Mouse (Mus musculus): ENCODE results near the gene Ccdc96. TPM values are rescaled to one million over a fixed set of nuclear protein-coding genes. Genes with fewer than 3 reads are reported as not detected.
A peak's percentile ranks its signal among the peaks of the same experiment; 100 is the strongest.

Ccdc96 gene
- polyA plus RNA-seq, 1 experiment from 2014 or later = 0.41 TPM

DNA sequence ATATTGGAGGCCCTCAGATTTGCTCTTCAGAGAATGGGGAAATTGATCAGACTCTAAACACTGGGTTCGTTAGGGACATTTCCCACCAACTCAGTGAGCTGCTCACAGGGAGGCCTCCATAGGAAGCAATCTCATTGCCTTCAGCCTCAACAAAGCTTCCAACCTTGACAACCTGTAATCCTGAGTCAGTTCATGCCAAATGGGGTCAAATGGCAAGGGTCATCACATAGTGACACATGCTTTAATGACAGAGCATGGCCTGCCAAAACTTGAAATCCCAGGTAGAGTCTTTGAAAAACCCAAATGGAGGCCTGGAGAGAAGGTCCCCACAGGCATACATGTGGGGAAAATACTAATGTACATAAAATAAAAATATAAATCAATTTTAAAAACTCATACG is 42.5 kb downstream of the Ccdc96 start:
- Histone ChIP-seq H3K27ac (no peak overlapping the region), H3K36me3 (peaks cover 28% of the 10 kb centered on the region), H3K9me3 (no peaks in the 10 kb centered on the region), H3K4me1 (replicated peaks) (peaks cover 15% of the 10 kb centered on the region), H3K27me3 (no peaks in the 10 kb centered on the region), H3K9ac (replicated peaks) (no peak overlapping the region), H3K4me2 (no peak overlapping the region), H3K4me3 (replicated peaks) (no peak overlapping the region)
- WGBS = 91% methylated on average over 2 of the region's 2 CpGs
- no peak for ATAC-seq (ENCODE audit: insufficient number of reproducible peaks, insufficient read depth, low FRiP score, low TSS enrichment, low read depth)

DNA sequence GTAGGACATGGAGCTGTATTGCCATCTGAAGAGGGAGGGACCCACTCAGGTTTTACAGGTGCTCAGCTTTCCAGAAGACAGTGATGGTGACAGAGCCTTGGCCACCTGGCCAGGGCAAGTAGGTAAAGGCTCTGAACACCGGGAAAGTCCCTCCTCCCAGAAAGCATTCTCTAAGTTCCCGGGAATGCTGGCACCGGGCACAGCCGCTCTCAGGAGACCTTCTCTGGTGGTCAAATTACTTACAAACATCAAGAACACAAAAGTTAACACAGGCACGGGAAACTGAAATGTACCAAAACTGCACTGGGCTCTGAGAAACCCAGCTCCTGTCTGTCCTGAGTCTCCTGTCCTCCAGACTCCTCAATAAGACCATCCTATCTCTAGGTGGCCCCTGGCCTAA is 45.3 kb downstream of the Ccdc96 start:
- Histone ChIP-seq H3K9me3 (no peaks in the 10 kb centered on the region), H3K27ac (peak overlapping the region; percentile 80), H3K4me1 (replicated peaks) (peaks cover 15% of the 10 kb centered on the region), H3K4me2 (peak overlapping the region; percentile 86), H3K9ac (replicated peaks) (peak overlapping the region; percentile 83), H3K27me3 (no peaks in the 10 kb centered on the region), H3K4me3 (replicated peaks) (peak overlapping the region; percentile 79), H3K36me3 (peaks cover 4% of the 10 kb centered on the region; the same call in 1 of the 2 replicates)
- WGBS = 1% methylated on average over 5 of the region's 5 CpGs
- ATAC-seq (ENCODE audit: insufficient number of reproducible peaks, insufficient read depth, low FRiP score, low TSS enrichment, low read depth) = no peak

GRCm38 (mm10) chr5:36530129-36530751 is 45.9 kb downstream of the Ccdc96 start:
- ATAC-seq (ENCODE audit: insufficient number of reproducible peaks, insufficient read depth, low FRiP score, low TSS enrichment, low read depth) = peak; percentile 98
- WGBS = under 1% methylated on average over 28 of the region's 28 CpGs

DNA sequence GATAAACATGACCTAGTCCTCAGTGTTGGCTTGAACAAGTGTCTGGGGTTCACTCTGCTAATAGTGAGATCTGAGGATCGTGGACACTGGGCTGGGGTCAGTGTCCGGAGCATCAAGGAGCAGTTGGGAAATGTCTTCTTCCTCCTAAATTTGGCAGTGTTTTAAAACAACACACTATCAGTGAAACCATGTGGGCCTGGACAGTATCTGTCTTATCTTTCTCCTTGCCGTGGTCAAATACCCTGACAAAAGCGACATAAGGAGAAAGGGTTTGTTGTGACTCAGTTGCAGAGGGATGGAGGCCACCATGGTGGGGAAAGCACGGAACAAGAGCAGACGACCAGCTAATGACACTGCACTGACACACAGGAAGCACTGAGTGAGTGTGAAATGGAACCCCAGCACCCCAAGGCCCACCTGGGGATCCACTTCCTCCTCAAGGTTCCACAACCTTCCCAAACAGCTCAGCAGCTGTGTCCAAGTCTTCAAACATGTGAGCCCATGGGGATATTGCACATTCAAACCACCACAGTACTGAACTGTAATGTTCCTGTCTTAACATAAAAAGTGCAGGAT is 50.2 kb downstream of the Ccdc96 start:
- WGBS = 80% methylated on average over 6 of the region's 6 CpGs
- Histone ChIP-seq H3K4me2 (no peak overlapping the region), H3K4me1 (replicated peaks) (peaks cover 4% of the 10 kb centered on the region), H3K36me3 (no peaks in the 10 kb centered on the region), H3K9me3 (no peaks in the 10 kb centered on the region), H3K9ac (replicated peaks) (no peak overlapping the region), H3K27ac (no peak overlapping the region), H3K27me3 (no peaks in the 10 kb centered on the region), H3K4me3 (replicated peaks) (no peak overlapping the region)
- ATAC-seq (ENCODE audit: insufficient number of reproducible peaks, insufficient read depth, low FRiP score, low TSS enrichment, low read depth) = no peak

More at GRCm38 (mm10) chr5:36530129-36530751, 45.9 kb downstream of the Ccdc96 start:
- H3K9ac ChIP-seq (replicated peaks) = peak overlapping the region; percentile 83
- H3K4me1 ChIP-seq (replicated peaks) = peaks cover 15% of the 10 kb centered on the region
- no peaks in the 10 kb centered on the region for H3K9me3 ChIP-seq
- peak overlapping the region; percentile 79 for H3K4me3 ChIP-seq (replicated peaks)
- peak overlapping the region; percentile 86 for H3K4me2 ChIP-seq
- H3K27me3 ChIP-seq = no peaks in the 10 kb centered on the region
- H3K27ac ChIP-seq = peak overlapping the region; percentile 80
- H3K36me3 ChIP-seq = no peaks in the 10 kb centered on the region

DNA sequence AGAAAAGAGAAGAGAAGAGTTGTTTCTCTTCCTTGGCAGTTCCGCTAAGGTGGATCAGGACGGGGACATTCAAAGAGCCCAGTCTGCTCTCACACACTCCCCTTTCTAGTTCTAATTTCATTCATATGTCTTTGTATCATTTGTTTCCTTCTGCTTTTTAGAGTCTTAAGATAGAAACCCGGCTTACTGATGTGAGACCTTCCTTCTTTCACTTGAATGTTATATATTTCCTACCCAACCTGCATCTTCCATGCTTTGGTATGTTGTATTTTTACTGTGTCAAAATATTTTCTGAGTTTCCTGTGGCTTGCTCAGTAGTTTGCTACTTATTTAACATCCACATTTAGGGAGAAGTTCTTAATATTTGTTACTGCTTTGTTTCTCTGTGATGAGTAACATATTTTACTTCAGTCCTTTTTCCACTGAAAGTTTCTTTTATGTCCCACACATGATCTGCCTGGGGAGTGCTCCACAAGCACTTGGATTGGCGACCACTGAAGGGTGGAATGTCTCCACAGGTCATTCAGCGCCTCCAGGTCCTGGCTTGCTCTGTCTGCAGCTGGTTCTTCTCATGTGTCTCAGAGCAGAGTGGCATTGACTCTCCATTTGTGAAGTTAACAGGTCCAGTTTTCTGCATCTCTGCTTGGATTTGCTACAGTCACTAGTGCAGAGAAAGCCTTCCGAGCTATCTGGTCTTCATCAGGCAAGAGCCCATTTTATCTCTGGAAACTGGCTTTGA is 51.2 kb downstream of the Ccdc96 start:
- Histone ChIP-seq H3K9me3 (no peaks in the 10 kb centered on the region), H3K9ac (replicated peaks) (no peak overlapping the region), H3K4me2 (no peak overlapping the region), H3K4me3 (replicated peaks) (no peak overlapping the region), H3K27ac (no peak overlapping the region), H3K36me3 (no peaks in the 10 kb centered on the region), H3K4me1 (replicated peaks) (no peaks in the 10 kb centered on the region), H3K27me3 (no peaks in the 10 kb centered on the region)
- 82% methylated on average over 6 of the region's 6 CpGs for WGBS
- no peak for ATAC-seq (ENCODE audit: insufficient number of reproducible peaks, insufficient read depth, low FRiP score, low TSS enrichment, low read depth)

DNA sequence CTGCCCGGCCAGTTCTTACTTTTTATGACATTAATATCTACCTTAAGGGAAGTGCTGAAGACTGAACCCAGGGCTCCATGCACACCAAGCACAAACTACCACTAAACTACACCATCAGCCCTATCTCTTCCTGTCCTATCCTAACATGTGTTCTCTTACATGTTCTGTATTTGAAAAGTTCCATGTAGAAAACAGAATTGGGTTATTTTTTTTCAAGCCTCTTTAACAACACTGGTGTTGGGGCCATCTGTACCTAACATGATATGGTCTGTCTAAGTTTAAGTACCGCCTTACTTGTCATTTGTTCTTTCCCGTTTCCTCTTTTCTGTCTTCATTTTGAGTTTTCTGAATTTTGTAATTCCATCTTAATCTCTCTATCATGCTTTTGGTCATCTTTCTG is 52.0 kb downstream of the Ccdc96 start:
- Histone ChIP-seq H3K9me3 (no peaks in the 10 kb centered on the region), H3K27me3 (no peaks in the 10 kb centered on the region), H3K27ac (no peak overlapping the region), H3K36me3 (no peaks in the 10 kb centered on the region), H3K9ac (replicated peaks) (no peak overlapping the region), H3K4me1 (replicated peaks) (no peaks in the 10 kb centered on the region), H3K4me2 (no peak overlapping the region), H3K4me3 (replicated peaks) (no peak overlapping the region)
- WGBS = 86% methylated on average over 3 of the region's 3 CpGs
- ATAC-seq (ENCODE audit: insufficient number of reproducible peaks, insufficient read depth, low FRiP score, low TSS enrichment, low read depth) = no peak

Other genes with a start within 250 kb of the Ccdc96 start
- 16.9 and 18.1 TPM in 2 replicates for gene Sorcs2, start 86.4 kb upstream of the Ccdc96 start, polyA plus RNA-seq (2016; fragmentation: Nextera tagmentation; extraction: Ambion mirVana)
- gene Grpel1, start 19.6 kb upstream of the Ccdc96 start, polyA plus RNA-seq (2016; fragmentation: Nextera tagmentation; extraction: Ambion mirVana) = 48.0 and 48.8 TPM in 2 replicates
- gene Tada2b, start 303 bp upstream of the Ccdc96 start, polyA plus RNA-seq (2016; fragmentation: Nextera tagmentation; extraction: Ambion mirVana) = 1.8 and 2.0 TPM in 2 replicates
- 40.1 and 42.3 TPM in 2 replicates for gene Tbc1d14, start 108.7 kb downstream of the Ccdc96 start, polyA plus RNA-seq (2016; fragmentation: Nextera tagmentation; extraction: Ambion mirVana)
- 26.9 and 28.6 TPM in 2 replicates for gene D5Ertd579e, start 211.4 kb downstream of the Ccdc96 start, polyA plus RNA-seq (2016; fragmentation: Nextera tagmentation; extraction: Ambion mirVana)